Mouse (Mus musculus) liver, postnatal 0 days (tissue): ENCODE measurements around the gene Sgcb. TPM values are rescaled to one million over a fixed set of nuclear protein-coding genes. Genes with fewer than 3 reads are reported as not detected.

Experiments
- ATAC-seq: fragments of 200-750 bp; cut with Nextera tagmentation; 2 replicates; pipeline ENCODE4 v1.8.0; 2017; ENCODE audit warnings: mild to moderate bottlenecking, moderate library complexity
- DNase-seq: peaks from one replicate; pipeline ENCODE4 v3.0.0-alpha.2; 2016
- H3K27ac ChIP-seq: fragments of 300-500 bp; sonication (generic); 2 replicates; pipeline ENCODE4 v1.5.1; 2014; ENCODE audit warnings: antibody characterized with exemption, moderate library complexity, mild to moderate bottlenecking, low read depth
- H3K27me3 ChIP-seq: fragments of 300-500 bp; sonication (generic); 2 replicates; pipeline ENCODE4 v1.6.1; 2014; ENCODE audit warnings: low read length, control low read depth, mixed read lengths; ENCODE audit not compliant: insufficient read depth
- H3K36me3 ChIP-seq: fragments of 300-500 bp; sonication (generic); replicated peaks from 2 replicates; pipeline ENCODE4 v1.6.1; 2014; ENCODE audit warnings: mild to moderate bottlenecking, control low read depth, low read length, moderate library complexity, mixed read lengths; ENCODE audit not compliant: insufficient read depth
- H3K4me1 ChIP-seq: fragments of 300-500 bp; sonication (generic); 2 replicates; pipeline ENCODE4 v1.6.1; 2014; ENCODE audit warnings: antibody characterized with exemption, mild to moderate bottlenecking, control low read depth; ENCODE audit not compliant: insufficient read depth
- H3K4me2 ChIP-seq: fragments of 300-500 bp; sonication (generic); 2 replicates; pipeline ENCODE4 v1.6.1; 2014; ENCODE audit warnings: low read depth, mild to moderate bottlenecking, low read length, moderate library complexity, mixed read lengths
- H3K4me3 ChIP-seq: fragments of 300-500 bp; sonication (generic); 2 replicates; pipeline ENCODE4 v1.5.1; 2014; ENCODE audit warnings: low read depth, low read length
- H3K9ac ChIP-seq: fragments of 300-500 bp; sonication (generic); replicated peaks from 2 replicates; pipeline ENCODE4 v1.6.1; 2014; ENCODE audit warnings: mild to moderate bottlenecking, moderate library complexity
- H3K9me3 ChIP-seq: fragments of 300-500 bp; sonication (generic); 2 replicates; pipeline ENCODE4 v1.6.1; 2016; ENCODE audit warnings: mild to moderate bottlenecking, control low read depth, low read length, mixed read lengths
- CTCF ChIP-seq: sonication (generic); IDR thresholded peaks from 2 replicates; pipeline ENCODE4 v1.5.1; 2016; ENCODE audit warnings: antibody characterized with exemption, low read depth
- EP300 ChIP-seq: IDR thresholded peaks from 2 replicates; pipeline ENCODE4 v1.6.1; 2016; ENCODE audit warnings: antibody characterized with exemption, low read depth, mild to moderate bottlenecking
- WGBS: fragments of 180-500 bp; shearing (Covaris S2); extraction: QIAGEN DNeasy Blood & Tissue Kit; methylation state at CpG from one replicate; pipeline ENCODE4 v1.1.7; 2014; ENCODE audit not compliant: insufficient replicate concordance; 5-methylcytosine and 5-hydroxymethylcytosine counted together
- polyA plus RNA-seq: library from polyadenylated mRNA; unstranded; fragments of >200 nt; fragmentation: Nextera tagmentation; extraction: Ambion mirVana; gene quantifications from 2 replicates; pipeline ENCODE4 v1.2.1, GENCODE M21; 2015

Sgcb gene
- polyA plus RNA-seq, 1 experiment from 2014 or later: 2.3 TPM

DNA sequence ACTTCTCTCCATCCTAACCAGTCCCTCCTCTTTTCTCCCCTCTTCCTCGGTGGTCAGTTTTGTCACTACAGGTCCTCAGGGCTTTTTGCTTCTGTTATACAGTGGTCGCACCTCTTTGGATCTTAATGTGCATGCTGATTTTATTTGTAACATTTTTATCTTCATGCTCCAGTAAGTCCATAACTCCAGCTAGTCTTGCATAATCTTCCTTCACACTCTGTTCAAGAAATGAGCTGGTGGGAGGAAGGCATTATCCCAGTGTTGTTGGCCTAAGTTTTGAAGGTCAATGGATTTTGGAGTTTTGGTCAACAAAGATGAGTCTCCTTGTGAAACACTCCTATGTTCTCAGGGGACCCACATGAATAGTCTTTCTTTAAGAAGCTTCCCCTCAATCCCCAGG is 20.3 kb upstream of the Sgcb start:
- no peaks in the 10 kb centered on the region for H3K27me3 ChIP-seq
- no peak overlapping the region for H3K4me2 ChIP-seq
- H3K4me3 ChIP-seq: no peak overlapping the region
- no peaks in the 10 kb centered on the region for H3K9me3 ChIP-seq
- TF ChIP-seq CTCF (no peak), EP300 (no peak)
- no peak overlapping the region for H3K27ac ChIP-seq
- H3K36me3 ChIP-seq: no peaks in the 10 kb centered on the region
- no peak for DNase-seq
- 62% methylated on average over 2 of the region's 2 CpGs for WGBS
- no peak overlapping the region for H3K9ac ChIP-seq
- H3K4me1 ChIP-seq: no peaks in the 10 kb centered on the region
- ATAC-seq: no peak

DNA sequence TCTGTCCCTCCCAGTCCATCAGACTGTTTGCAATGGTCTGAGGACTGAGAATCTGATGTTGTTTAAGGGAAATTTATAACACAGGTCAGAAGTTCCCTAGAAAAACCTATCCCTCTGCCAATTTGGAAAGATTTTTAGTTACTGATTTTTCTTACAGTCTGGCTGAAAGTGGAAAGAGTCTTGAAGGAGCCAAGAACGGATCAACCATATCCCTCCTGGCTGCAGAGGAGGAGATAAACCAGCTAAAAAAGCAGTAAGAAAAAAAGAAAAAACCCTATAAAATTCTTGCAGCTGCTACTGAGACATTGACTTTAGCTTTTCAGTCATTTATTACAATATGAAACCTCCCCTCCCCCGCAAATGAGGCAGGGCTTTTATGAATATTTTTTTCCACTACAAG is 19.1 kb upstream of the Sgcb start:
- DNase-seq: no peak

DNA sequence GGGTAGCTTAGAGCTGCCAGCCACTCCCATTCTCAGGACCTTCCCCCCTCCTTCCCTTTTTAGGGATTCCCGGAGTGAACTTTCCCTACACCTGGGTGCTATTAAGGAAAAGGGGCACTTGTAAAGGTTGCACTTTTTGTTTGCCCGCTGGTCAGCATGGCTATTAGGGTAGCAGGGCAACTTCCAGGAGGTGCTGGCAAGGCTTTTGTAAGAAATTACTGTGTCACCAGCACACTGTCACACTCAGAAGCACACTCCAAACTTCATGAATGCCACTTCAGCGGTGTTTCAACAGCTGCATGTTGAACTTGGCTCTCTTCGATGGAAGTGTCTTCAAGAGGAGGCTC is 4.2 kb upstream of the Sgcb start:
- Histone ChIP-seq H3K4me1 (peaks cover 15% of the 10 kb centered on the region), H3K36me3 (no peaks in the 10 kb centered on the region), H3K27me3 (peaks cover 71% of the 10 kb centered on the region), H3K4me2 (peak overlapping the region; percentile 77; the same call in 1 of the 2 replicates), H3K9ac (no peak overlapping the region), H3K4me3 (peak overlapping the region; percentile 51), H3K9me3 (no peaks in the 10 kb centered on the region), H3K27ac (no peak overlapping the region)
- ATAC-seq (no peak), DNase-seq (no peak)
- no peak for TF ChIP-seq CTCF
- no peak for TF ChIP-seq EP300
- WGBS: 5% methylated on average over 4 of the region's 4 CpGs

More for the DNA sequence above, 19.1 kb upstream of the Sgcb start:
- Histone ChIP-seq H3K27ac (no peak overlapping the region), H3K36me3 (no peaks in the 10 kb centered on the region), H3K4me2 (no peak overlapping the region), H3K4me1 (no peaks in the 10 kb centered on the region), H3K9ac (no peak overlapping the region), H3K4me3 (no peak overlapping the region), H3K27me3 (no peaks in the 10 kb centered on the region), H3K9me3 (no peaks in the 10 kb centered on the region)
- WGBS: 81% methylated on average over 2 of the region's 2 CpGs
- no peak for ATAC-seq
- TF ChIP-seq EP300 (no peak), CTCF (no peak)

DNA sequence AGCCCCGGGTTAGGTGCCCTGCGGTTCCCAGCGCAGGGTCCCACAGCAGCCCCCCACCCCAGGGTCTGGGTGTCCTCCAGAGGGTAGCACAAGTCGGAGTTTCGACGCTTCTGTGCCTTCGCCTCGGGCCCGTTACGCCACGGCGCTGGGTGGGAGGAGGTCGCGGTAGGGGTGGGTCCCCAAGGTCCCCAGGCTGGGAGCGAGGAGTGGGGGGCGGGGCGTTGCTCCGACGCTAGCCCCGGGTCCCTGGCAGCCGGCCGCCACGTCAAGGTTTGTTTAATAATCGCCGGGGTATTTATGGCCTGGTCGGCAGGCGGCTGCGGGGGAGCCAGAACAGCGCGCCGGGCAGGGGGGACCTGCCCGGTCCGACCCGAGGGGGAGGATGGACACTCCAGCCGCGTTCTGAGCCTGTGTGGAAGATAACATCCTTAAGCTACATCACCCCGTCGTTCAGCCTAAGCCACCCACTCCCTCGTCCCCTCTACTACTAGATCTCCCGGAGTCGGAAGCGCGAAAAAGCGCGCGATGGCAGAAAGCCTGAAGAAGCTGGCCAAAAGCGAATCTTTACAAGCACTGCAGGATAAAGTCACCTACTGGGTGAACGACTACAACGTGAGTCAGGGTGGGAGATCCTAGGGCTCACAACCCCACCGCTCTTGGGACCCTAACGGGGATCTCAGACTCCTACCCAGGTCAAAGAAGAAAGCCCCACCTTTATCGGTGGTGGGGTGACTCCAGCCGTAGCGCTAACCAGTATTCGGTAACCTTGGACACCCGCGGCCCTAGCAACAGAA is 3.7 kb upstream of the Sgcb start, which contains the start of gene Spata18:
Spata18 (plus strand) TSS at position 319 of the 794 bp plus-strand sequence.
- Histone ChIP-seq H3K4me3 (peak within 1 kb of the TSS; percentile 51), H3K4me1 (peaks cover 15% of the 10 kb centered on the region), H3K27me3 (peaks cover 68% of the 10 kb centered on the region), H3K27ac (no peak within 1 kb of the TSS), H3K4me2 (peak within 1 kb of the TSS; percentile 77), H3K9me3 (no peaks in the 10 kb centered on the region), H3K9ac (no peak within 1 kb of the TSS; the same call in 1 of the 2 replicates), H3K36me3 (no peaks in the 10 kb centered on the region)
- no peak for TF ChIP-seq EP300
- TF ChIP-seq CTCF: no peak
- WGBS: 1% methylated on average over 52 of the region's 57 CpGs
- ATAC-seq (no peak), DNase-seq (no peak)

DNA sequence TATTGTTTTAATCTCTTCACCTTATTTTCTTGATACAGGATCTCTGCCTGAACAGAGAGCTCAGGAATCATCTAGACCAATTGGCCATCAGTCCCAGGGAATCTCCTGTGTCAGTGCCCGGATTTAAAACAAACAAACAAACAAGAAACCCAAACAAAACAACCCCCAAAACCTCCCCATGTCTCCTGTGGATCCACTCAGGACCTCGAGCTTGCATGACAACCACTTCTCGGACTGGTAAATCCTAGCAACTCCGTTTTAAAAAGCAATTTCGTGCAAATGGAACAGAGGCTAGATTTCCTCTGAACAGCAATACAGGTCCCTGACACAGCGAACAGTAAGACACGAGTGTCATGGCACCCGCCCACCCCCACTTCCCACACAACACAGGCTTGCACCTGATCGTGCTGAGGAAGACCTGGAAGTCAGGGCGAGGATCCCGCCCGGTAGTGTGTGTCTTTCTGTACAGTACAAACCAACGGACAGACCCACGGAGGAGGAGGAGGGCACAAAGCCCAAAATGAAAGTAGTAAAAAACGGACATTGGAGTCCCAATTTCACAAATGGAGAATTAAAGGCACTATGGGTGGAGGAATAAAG is 2.9 kb upstream of the Sgcb start:
- TF ChIP-seq CTCF: no peak
- no peak for TF ChIP-seq EP300
- Histone ChIP-seq H3K9me3 (no peaks in the 10 kb centered on the region), H3K36me3 (no peaks in the 10 kb centered on the region), H3K4me3 (peak overlapping the region; percentile 51), H3K4me2 (peak overlapping the region; percentile 77), H3K9ac (no peak overlapping the region; the same call in 1 of the 2 replicates), H3K27me3 (peaks cover 68% of the 10 kb centered on the region), H3K4me1 (peaks cover 15% of the 10 kb centered on the region), H3K27ac (no peak overlapping the region)
- DNase-seq (no peak), ATAC-seq (no peak)
- WGBS: 2% methylated on average over 15 of the region's 15 CpGs

DNA sequence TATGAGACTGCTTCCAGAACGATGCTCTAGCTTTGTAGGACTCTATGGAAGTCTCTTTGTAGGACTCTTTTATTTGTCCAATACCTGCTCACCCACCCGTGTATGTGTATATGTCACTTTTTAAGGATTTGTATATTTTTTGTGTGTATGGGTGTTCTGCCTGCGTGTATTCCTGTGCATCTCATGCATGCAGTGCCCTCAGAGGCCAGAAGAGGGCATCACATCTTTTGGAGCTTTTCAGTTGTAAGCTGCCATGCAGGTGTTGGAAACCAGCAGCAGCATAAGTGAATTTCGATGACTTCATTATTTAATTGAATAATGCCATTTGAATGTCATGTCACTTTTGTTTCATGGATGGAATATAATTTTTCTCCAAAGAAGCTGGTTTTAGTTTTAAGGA is 5.5 kb downstream of the Sgcb start:
- DNase-seq: peak; percentile 35
- TF ChIP-seq EP300 (no peak), CTCF (peak; percentile 49; the same call in 1 of the 2 replicates)

More for the DNA sequence above, 5.5 kb downstream of the Sgcb start:
- WGBS: 81% methylated on average over 4 of the region's 4 CpGs
- no peaks in the 10 kb centered on the region for H3K9me3 ChIP-seq
- H3K36me3 ChIP-seq: no peaks in the 10 kb centered on the region
- no peak overlapping the region for H3K4me3 ChIP-seq
- H3K9ac ChIP-seq: no peak overlapping the region
- 0 out of 2 replicates have a peak, but pooled peaks cover 1% of the 10 kb centered on the region for H3K27me3 ChIP-seq
- H3K27ac ChIP-seq: no peak overlapping the region
- no peak for ATAC-seq
- no peak overlapping the region for H3K4me2 ChIP-seq
- H3K4me1 ChIP-seq: peaks cover 1% of the 10 kb centered on the region; the same call in 1 of the 2 replicates
